Mouse (Mus musculus) brown adipose tissue, adult 24 weeks (tissue): ENCODE measurements around the gene S100z. TPM values are rescaled to one million over a fixed set of nuclear protein-coding genes. Genes with fewer than 3 reads are reported as not detected.

Experiments used
- H3K27ac ChIP-seq: fragments of 200-500 bp; replicated peaks from 2 replicates; pipeline ENCODE4 v1.5.1; 2012; ENCODE audit warnings: low read depth, mild to moderate bottlenecking, low read length
- H3K4me1 ChIP-seq: fragments of 200-500 bp; 2 replicates; pipeline ENCODE4 v1.6.1; 2012; ENCODE audit warnings: low read length, mixed read lengths; ENCODE audit not compliant: control insufficient read depth, insufficient read depth, insufficient read length
- H3K4me3 ChIP-seq: fragments of 200-500 bp; 2 replicates; pipeline ENCODE4 v1.5.1; 2012; ENCODE audit warnings: low read depth, mild to moderate bottlenecking, low read length, moderate library complexity; ENCODE audit not compliant: insufficient read depth
- polyA plus RNA-seq: library from polyadenylated mRNA; stranded (reverse); fragments of >200 nt; gene quantifications from 2 replicates; pipeline ENCODE4 v1.2.4, GENCODE M21; 2012; ENCODE audit not compliant: missing spikeins, insufficient read depth, insufficient read length

Gene S100z
- polyA plus RNA-seq, 1 experiment, result not detected

DNA sequence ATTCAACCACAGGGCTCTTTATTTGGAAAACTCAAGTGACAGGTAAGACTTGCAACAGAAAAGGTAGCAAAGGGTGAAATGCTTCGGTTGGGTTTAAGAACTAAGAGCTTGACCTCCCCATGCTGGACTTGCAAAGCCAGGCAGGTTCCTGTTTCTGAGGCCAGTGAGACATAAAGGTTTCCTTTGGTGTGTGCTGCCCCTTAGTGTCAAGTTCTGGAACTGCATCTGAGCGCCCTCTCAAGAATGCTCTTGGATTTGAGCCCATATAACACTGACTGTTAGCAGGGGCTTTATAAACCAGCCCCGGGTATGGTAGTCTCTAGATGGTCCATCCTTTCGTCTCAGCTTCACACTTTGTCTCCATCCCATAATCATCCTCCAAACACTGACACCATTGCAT is 2.9 kb upstream of the S100z start:
- no peak overlapping the region for H3K4me3 ChIP-seq
- no peak overlapping the region for H3K27ac ChIP-seq
- H3K4me1 ChIP-seq, result no peaks in the 10 kb centered on the region

DNA sequence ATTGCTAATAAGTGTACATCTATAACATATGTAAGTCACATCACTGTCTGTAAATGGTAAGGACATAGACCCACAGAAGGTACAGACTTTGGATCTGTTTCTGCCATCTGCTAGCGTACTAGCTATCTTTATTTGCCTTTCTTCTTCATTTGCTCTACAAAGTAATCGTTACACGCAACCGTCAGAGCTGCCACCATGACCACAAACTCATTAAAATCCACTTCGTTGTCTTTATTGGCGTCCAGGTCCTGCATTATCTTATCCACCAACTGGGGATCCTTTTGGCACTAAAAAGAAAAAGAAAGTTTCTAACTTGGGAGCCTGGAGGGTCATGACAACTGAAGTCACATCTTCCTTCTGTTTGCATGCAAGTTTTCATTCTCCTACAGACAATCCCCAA is 1.3 kb downstream of the S100z start:
- Histone ChIP-seq H3K4me3 (no peak overlapping the region), H3K27ac (no peak overlapping the region), H3K4me1 (no peaks in the 10 kb centered on the region)

DNA sequence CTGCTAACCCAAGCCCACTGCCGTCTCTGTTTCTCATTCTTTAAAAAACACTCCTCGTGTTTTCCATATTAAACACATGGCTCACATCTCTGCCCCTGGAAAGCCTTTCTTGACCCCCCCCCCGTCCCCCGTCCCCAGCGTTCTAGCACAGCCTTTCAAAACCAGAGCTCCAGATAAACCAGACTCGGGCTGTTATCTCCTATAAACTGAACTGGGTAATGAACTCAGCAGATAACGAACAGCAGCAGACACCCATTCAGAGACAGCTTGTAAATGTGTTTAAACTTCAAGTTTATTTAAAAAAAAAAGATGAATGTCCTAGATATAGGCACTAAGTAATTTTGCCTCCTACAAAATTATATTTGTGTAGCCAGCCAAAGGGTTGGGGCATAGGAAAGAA is 3.4 kb downstream of the S100z start:
- Histone ChIP-seq H3K4me1 (no peaks in the 10 kb centered on the region), H3K27ac (no peak overlapping the region), H3K4me3 (no peak overlapping the region)

DNA sequence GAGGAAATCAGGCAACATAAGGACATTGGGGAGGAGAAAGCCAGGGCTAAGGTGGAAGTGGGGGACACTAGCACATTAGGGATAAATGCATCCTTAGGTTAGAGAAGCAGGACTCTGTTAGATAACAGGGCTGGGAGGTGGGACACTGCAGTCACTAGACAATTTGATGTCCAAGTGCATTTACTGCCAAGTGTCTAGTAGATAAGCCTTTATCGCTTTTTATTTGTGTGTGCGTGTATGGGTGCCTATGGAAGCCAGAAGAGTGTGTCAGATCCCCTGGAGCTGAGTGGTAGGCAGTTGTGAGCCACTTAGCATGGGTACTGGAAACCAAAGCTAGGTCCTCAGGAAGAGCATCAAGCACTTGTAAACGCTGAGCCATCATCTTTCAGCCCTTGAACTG is 4.2 kb downstream of the S100z start:
- Histone ChIP-seq H3K4me3 (no peak overlapping the region), H3K4me1 (no peaks in the 10 kb centered on the region), H3K27ac (no peak overlapping the region)

DNA sequence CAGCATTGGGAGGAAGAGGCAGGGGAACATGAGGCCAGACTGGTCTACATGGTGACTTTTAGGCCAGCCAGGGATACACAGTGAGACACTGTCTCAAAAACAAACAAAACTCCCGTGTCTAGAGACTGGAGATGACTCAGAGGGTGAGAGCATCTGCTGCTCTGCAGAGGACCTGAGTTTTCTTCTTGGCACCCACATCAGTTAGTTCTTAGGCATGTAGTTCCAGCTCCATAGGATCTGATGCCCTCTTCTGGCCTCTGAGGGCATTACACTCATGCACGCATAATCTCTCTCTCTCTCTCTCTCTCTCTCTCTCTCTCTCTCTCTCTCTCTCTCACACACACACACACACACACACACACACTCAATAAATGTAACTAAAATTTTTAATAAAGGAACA is 7.6 kb downstream of the S100z start:
- Histone ChIP-seq H3K27ac (no peak overlapping the region), H3K4me3 (no peak overlapping the region), H3K4me1 (no peaks in the 10 kb centered on the region)

DNA sequence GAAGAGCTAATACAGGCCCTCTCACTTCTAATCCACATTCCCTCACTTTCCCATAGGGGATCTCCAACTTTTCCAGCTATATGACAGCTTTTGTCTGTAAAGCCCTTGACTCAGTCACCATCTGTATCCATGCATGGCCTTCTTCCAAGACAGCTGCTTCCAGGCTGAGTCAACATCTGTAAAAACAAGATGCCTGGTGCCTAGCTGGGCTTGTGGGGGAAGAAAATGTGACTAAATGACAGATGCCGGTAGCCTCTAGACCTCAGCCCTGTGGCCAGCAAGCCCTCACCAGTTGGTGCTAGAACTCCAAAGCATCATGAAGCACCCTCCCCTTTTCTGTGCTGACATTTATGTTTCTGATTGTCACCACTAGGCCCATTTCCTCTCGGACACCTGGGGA is 27.0 kb downstream of the S100z start:
- no peaks in the 10 kb centered on the region for H3K4me1 ChIP-seq
- H3K27ac ChIP-seq, result no peak overlapping the region
- no peak overlapping the region for H3K4me3 ChIP-seq

DNA sequence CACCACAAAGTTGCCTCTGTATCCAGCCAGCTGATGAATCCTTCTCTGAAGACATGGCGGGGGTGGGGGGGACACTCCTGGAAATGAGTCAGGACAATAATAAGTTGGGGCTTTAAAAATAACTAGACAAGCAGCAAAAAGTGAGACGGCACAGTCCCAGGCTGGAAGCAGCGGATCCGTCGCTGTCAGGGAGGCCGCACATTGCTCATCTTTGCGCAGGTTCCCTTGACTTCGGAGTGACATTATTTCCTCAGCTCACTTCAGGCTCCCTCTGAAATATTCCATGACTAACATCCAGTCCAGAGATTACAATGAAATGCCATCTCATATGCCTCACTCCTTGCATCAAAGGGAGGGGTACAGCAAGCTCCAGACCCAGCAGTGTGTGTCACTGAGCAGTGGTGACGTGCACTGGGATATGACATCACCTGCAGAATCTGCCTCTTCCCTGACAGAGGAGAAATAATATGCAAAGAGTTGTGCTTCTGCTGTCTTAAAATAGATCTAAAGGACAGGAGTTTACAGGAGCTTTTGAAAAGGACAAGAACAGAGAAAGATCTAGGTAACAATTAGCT is 27.8 kb downstream of the S100z start:
- Histone ChIP-seq H3K4me1 (no peaks in the 10 kb centered on the region), H3K27ac (no peak overlapping the region), H3K4me3 (no peak overlapping the region)

DNA sequence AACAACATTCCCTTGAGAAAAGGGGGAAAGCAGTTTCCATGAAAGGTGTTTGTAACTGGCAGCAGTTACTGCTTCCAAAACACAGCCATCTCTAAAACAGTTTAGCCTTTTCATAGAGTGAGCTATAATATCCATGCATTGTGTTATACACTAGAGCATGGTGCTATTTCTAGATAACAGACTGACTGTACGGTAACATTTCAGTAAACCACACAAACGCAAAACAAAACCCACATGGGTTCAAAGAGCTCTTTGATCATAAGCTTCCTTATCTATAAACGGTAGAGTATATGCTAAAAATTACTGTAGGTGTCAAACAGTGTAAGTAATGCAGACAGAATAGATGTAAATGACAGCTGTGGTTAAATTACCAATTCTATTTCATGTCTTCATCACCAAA is 28.8 kb downstream of the S100z start:
- H3K4me3 ChIP-seq, result no peak overlapping the region
- no peaks in the 10 kb centered on the region for H3K4me1 ChIP-seq
- H3K27ac ChIP-seq, result no peak overlapping the region

DNA sequence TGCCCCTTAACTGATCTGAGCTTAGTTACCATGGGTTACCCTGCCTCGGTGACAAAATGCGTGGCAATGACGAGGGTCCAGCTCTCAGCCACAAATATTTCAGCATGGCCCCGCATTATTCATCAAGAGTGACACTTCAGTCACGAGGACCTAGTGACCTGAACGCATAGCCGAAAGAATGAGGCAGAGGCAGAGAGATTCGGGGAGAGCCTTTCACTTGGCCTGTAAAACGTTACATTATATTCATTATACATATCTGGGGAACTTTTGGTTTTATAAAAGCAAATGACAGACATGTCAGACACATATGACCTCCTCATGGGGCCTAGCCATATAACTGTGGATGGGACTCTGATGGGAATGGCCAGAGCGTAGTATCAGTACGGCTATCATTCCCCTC is 33.7 kb downstream of the S100z start, which contains the start of gene Crhbp:
Gene Crhbp, minus strand, starts transcription at position 101 of the 400 bp plus-strand sequence.
- H3K4me1 ChIP-seq, result no peaks in the 10 kb centered on the region
- H3K4me3 ChIP-seq, result peak within 1 kb of the TSS; percentile 3; the same call in 1 of the 2 replicates
- H3K27ac ChIP-seq, result no peak within 1 kb of the TSS

DNA sequence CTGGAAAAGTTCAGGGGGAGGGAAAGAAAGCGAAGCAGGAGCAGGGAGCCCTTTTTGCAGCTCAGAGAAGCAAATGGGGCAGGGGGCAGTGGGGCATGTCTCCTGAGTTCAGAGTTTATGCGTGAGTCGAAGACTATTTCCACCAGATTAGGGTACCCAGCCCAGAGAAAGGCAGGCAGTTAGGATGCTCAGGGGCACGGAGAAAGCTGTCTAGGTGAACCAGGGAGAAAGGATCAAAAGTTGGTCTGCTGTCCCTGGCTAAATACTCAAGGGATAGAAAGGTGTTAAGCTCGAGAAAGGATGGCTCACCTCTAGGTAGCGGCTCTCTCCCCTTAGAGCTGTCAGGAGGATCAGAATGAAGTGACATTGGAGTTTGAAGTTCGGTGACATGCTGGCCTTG is 34.2 kb downstream of the S100z start:
- no peaks in the 10 kb centered on the region for H3K4me1 ChIP-seq
- H3K27ac ChIP-seq, result no peak overlapping the region
- no peak overlapping the region for H3K4me3 ChIP-seq

DNA sequence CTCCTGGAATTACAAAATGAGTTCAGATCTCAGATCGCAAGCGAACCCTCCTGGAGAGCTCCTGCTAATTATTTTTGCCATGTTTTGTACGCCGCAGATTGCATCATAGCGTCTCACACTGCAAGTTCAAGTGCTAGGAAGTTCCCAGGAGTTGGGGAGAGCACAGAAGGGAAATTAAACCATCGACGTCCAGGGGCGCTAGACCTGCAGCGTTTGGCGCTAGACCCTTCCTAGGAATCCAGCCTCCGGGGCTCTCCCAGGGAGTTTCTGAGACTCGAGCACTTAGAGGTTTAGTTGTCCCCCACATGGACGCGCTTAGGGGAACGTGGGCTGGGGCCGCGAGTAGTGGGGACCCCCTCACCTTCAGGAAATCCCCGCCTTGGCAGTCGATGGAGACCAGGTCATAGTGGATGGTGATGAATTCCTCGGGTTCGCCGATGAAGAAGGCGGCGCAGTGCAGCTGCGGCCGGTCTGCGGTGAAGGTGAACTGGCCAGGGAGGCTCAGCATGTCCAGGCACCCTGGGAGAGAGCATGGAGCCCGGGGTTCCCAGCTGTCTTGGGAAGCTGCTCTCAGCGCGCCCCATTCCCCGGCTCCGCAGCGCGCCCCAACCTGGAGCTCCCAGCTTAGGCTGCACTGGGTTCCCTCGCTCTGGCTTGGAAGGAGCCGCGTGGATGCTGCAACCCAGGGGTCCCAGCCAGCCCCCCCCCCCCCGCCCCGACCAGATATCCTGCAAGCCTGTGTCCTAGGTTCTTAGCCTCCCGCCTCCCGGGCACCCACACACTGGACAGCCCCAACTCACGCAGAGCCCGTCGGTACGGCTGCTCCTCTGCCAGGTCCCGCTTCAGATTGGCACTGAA is 34.9 kb downstream of the S100z start:
- H3K27ac ChIP-seq, result no peak overlapping the region
- H3K4me3 ChIP-seq, result peak overlapping the region; percentile 3; the same call in 1 of the 2 replicates
- no peaks in the 10 kb centered on the region for H3K4me1 ChIP-seq

DNA sequence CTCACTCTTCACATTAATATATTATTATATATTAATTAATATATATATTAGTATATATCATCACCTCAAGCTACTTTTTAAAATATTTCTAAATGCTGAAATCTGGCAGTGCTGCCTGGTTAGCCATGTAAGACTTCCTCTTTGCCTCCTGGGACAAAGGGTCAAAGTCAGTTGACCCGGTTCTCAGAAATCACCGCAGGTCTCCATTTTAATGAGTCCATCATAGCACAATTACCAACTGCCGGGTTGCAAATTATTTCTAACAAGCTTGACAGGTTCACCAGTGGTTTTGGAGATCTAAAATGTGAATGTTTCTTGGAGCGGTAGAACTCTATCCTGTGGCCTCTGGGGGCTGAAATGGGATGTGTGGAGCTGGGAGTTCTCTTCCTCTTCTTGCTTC is 35.6 kb downstream of the S100z start:
- Histone ChIP-seq H3K4me3 (no peak overlapping the region), H3K27ac (no peak overlapping the region), H3K4me1 (no peaks in the 10 kb centered on the region)

DNA sequence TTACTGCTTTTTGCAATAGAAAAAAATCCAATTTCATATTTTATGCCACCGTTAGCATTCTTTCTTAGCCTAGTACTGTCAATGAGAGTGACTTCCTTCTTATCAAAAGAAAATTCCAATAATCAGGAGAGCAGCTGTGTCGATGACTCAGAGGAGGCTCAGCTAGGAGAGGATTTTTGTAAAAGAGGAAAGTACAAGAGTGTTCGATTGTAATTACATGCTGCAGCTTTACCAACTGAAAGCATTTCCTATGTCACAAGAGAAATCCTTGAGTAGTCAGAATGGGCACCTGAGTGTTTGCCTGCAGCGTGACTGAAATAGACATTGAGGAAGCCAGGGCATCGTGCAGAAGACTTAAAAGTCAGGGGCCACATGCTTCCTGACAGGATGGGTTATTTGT is 39.0 kb downstream of the S100z start:
- Histone ChIP-seq H3K4me3 (no peak overlapping the region), H3K27ac (no peak overlapping the region), H3K4me1 (no peaks in the 10 kb centered on the region)

DNA sequence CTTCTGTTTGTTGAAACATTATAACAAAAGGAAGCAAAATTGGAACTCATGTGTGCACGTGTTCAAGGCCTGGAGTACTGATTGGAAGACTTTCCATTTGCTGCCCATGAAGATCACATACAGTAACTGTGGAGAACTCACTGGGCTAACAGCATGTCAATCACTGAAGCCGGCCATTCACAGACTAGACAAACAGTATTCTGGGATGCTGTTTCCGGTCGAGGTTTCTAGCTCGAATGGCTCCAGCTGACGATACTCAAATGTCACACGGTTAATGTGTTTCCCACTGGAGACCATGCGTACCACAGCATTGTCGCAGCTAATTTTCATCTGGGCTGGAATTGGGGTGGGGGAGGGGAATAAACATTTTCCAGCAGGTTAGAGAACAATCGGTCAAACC is 46.8 kb downstream of the S100z start:
- Histone ChIP-seq H3K27ac (no peak overlapping the region), H3K4me3 (no peak overlapping the region), H3K4me1 (no peaks in the 10 kb centered on the region)

DNA sequence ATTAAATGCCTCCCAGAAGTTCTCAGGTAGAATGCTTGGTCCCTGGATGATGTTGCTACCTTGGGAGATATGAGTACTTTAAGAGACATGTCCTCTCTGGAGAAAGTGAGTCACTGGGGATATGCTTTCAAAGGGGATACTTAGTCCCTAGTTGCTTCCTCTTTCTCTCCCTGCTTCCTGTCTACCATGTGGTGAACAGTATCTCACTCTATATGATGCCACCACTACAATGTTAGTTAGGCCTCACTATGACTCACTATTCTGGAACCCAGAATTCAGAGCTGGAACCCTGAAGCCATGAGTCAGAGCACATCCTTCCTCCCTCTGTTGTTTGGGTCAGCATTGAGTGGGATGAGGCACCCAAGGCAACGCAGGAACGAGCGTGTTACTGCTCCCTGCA is 51.0 kb downstream of the S100z start:
- no peaks in the 10 kb centered on the region for H3K4me1 ChIP-seq
- H3K4me3 ChIP-seq, result no peak overlapping the region
- H3K27ac ChIP-seq, result no peak overlapping the region
